Mouse (Mus musculus) gastrocnemius, postnatal 14 days (tissue): Measurements from ENCODE around the gene Tmem198. TPM values are rescaled to one million over a fixed set of nuclear protein-coding genes. Genes with fewer than 3 reads are reported as not detected.

Source experiments
- DNase-seq: peaks from one replicate; pipeline ENCODE4 v3.0.0; 2021; ENCODE audit warnings: mixed read lengths
- intact Hi-C: fragments of 180-260 bp; cut with DNase I; formaldehyde crosslinking; loops from one replicate; pipeline ENCODE4 v1.15.1; 2025; ENCODE audit warnings: low total_unique reads
- total RNA-seq, 2 experiments: library from RNA; stranded (reverse); gene quantifications; 2 replicates each; pipeline ENCODE4 v1.2.3; 2021

The Tmem198 gene
- total RNA-seq, 2 experiments from 2014 or later, result 0.09 to 0.25 TPM

DNA sequence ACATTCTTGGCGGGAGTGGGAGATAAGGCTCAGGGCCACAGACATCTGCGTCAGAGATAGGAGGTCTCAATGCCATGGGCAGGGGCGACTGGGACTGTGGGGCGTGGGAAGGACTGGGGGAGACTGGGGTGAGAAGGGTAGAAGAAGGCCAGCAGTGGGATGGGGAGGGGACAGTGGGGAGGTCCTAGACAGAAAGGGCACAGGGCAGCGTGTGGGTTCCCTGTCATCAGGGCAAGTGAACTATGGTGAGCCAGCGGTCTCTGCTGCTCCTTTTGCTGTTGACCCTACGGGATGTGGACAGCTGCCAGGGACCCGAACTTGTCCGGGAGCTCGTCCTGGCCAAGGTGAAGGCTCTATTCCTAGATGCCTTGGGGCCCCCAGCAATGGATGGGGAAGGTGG is 27.7 kb downstream of the Tmem198 start, which contains the start of gene Inha:
Gene Inha, plus strand, starts transcription at position 72 of the 400 bp plus-strand sequence.
- intact Hi-C loops, result no loop called here

DNA sequence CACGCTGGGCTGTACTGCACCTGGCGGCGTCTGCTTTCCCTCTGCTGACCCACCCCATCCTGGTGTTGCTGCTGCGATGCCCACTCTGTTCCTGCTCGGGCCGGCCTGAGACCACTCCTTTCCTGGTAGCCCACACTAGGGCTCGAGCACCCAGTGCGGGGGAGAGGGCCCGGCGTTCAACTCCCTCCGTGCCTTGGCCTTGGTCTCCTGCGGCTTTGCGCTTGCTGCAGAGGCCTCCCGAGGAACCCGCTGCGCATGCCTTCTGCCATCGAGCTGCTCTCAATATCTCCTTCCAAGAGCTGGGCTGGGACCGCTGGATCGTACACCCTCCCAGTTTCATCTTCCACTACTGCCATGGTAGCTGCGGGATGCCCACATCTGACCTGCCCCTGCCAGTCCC is 30.3 kb downstream of the Tmem198 start:
- intact Hi-C loops, result no loop called here
- DNase-seq, result no peak

More for the DNA sequence above, 27.7 kb downstream of the Tmem198 start, which contains the start of gene Inha:
- DNase-seq, result no peak

DNA sequence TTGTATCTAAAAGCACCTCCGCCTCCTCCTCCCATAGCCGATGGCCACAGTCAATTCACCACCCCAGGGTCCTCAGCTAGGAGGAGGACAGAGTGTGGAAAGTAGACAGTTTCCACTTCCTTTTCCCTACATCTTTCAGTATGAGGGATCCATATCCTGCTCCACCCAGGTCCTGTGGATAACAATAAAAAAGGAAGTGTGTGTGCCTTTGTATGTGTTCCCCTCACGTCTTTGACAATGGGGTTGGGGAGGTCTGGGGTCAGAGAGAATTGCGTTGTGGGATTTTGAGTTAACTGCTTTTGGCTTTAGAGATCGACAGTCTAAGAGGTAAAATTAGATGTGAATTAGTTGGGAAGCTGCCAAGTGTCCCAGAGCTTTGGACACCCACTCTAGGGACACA is 30.8 kb downstream of the Tmem198 start:
- intact Hi-C loops, result no loop called here
- DNase-seq, result no peak

DNA sequence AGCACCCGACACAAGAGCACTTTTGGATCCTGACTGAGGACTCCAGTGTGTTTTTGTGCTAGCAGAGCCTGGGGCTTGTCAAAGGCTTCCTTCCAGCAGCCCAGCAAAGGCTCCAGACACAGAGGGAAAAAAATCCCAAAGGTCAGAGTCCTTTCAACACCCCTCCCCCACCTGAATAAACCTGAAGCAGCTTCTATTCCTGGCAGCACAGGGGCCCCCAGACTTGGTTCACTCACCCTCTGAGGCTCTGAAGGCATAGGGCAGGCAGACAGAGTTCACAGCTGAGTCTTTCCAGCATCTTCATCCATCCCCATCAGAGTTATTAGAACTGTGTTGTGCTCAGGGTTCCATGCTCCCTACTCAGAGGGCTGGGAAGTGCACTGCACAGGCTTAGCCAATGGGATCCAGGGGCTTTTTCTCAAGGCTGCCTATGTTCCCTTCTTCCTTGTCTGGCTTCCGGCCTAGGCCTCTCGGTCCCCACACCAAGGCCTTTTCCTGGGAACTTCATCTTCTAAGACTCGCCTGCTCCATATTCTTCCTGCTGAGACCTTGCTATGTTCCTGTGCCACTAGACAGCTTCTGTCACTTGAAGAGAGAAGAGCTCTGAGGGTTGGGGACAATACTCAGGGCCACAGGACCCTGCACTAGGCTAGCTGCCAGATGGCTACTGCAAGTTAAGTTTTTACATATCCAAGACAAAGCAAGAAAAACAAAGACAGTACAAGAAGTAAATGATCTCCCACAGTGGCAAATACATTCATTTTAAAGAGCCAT is 32.3 kb downstream of the Tmem198 start:
- intact Hi-C loops, result no loop called here
- DNase-seq, result no peak

DNA sequence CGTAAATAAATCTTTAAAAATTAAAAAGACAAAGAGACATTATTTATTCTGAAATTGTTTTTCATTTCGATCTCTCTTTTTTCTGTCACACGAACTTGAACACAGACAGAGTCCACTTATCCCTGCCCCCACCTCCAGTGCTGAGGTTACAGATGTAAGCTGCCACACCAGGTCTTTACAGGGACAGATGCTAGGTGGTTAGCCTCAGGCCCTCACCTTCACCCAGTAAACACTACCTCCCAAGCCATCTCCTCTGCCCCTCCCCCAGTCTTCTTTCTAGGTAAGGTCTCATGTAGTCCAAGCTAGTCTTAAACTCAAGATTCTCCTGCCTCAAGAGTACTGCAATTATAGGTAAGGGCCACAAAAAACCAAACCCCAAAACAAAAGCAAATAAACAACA is 33.2 kb downstream of the Tmem198 start:
- intact Hi-C loops, result no loop called here
- no peak for DNase-seq

DNA sequence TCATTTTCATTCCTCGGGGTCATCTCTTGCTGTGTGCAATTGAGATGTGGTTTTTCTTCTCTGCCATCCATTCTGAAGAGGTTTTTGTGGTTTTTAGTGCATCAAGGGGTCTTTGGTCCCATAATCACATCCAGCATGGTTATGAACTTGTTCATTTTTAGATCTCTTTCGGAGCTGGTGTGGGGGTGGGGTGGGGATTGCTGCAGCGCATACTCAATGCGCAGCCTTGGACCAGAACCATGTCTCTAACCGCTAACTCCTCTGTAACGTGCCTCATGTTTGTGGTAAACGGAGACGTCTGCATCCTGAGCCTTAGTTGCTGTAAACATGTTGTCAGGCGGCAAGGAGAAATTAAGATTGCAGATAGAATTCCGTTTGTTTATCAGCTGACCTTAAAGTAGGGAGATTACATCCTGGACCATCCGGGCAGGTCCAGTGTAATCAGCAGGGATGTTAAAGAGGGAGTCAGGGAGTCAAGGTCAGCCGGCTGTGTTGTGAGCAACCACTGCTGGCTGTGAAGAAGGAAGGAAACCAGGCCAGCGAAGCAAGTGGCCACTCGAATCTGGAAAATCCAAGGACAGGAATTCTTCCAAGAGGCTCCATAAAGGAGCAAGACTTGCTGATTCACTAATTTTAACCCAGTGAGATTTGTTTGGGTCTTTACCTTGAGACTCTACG is 37.5 kb downstream of the Tmem198 start:
- intact Hi-C loops, result no loop called here
- DNase-seq, result no peak

DNA sequence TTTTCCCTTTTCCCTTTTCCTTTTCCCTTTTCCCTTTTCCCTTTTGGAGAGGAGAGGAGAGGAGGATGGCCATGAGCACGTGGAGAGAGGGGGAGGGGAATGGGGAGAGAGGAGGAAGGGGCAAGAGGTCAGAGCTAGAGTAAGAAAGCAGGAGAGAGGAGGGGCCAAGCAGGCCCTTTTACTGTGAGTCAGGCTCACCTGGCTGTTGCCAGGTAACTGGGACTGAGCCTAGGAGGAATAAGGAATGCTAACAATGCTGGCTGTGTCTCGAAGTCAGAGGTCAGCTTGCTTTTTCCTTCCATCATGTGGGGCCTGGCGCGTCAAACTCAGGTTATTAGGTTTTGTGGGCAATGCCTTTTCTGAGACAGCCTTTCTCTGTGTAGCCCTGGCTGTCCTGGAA is 38.7 kb downstream of the Tmem198 start:
- intact Hi-C loops, result no loop called here

DNA sequence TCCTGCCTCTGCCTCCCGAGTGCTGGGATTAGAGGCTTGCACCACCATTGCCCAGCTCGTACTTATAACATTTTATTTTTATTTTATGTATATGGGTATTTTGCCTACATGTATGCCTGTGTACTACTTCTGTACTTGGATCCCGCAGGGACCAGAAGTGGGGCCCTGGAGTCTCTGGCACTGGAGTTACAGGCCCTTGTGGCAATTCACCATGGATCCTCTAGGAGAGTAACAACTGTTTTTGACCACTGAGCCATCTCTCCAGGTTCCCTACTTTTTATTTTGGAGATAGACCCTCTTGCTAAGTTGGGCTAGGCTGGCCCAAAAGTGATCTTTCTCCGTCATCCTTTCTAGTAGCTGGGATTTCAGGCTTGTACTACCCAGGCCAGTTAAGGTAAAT is 39.1 kb downstream of the Tmem198 start:
- intact Hi-C loops, result no loop called here
- DNase-seq, result no peak

More for the DNA sequence above, 38.7 kb downstream of the Tmem198 start:
- no peak for DNase-seq

DNA sequence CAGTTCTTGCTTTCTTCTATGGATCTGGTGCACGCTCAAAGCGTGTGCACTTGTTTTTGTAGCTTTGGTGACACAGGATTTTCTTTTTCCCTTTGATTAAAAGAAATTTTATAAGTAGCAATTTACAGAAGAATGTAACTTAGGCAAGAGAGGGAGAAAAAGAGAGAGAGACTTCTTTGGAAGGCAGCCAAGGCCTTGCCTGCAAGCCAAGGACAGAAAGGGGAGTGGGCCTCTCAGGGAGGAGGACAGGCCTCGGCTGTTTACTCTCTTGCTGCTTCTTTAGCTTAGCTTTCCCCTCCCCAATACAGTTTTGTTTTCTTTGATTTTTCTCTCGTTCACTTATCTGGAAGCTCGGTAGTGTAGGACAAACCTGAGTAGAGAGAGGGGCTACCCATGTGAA is 40.2 kb downstream of the Tmem198 start:
- intact Hi-C loops, result no loop called here
- DNase-seq, result no peak

DNA sequence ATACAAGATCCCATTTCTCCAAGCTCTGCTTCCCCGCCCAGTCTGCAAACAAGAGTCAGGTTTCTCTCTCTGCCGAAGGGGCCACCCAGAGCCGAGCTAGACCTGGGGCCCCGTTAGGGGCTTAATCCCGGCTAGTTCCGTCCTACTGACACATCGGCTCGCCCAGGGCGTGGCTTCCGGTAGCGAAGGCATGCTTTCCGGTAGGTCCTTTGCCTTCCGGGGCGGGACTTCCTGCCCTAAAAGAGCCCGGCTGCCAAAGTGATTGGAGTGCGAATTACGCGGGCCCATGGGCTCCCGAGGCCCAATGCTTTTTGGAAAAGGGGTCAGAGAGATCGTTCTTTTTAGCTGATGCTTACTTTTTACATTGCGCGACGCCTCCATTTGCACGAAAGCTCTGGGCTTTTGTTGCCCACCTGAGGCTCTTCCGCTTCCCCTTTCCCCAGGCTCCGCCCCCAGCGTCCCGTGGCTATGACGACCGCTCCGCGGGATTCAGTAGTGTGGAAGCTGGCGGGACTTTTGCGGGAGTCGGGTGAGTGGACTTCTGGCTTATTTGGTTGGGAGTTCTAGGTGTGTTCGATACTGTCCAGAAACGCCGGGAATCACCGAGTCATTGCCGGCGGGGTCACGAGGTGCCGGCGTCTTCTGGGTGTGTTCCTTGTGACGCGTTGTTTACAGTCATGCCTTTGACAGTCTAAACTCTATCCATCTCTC is 42.1 kb downstream of the Tmem198 start, which contains the start of gene Stk11ip:
Gene Stk11ip, plus strand, starts transcription at position 209 of the 711 bp plus-strand sequence.
- DNase-seq, result peak; percentile 95
- intact Hi-C loops, result no loop called here

DNA sequence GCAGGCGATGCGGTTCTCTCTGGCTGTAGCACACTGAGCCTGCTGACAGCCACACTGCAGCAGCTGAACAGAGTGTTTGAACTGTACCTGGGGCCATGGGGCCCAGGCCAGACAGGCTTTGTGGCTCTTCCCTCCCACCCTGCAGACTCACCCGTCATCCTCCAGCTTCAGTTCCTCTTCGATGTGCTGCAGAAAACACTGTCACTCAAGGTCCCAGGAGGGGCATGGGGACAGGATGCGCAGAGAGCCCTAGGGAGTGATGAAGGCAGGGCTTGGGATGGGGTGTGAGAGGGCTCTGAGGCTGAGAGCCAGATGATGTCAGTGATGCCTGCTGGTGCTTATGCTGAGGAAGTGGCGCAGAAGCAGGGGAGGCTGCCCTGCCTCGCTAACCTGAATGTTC is 45.3 kb downstream of the Tmem198 start:
- intact Hi-C loops, result no loop called here
- no peak for DNase-seq

DNA sequence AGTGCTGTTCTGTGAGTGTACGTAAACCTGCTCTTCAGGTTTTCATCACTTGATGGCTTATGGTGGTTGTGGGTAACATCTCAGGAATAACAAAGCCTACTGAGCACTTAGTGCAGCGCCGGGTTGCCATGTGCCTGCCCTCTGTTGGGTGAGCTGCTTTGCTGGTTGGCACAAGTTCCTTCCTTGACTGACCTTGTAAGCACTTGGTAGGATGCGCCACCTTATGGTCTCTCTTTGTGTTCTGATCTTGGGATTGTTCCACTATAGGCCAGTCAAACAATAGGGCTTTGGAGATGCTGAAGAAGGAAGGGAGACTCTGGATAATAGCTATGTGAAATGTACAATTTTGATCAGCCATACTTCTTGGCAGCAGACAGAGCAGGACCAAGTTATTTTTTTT is 51.2 kb downstream of the Tmem198 start:
- DNase-seq, result no peak
- intact Hi-C loops, result no loop called here

DNA sequence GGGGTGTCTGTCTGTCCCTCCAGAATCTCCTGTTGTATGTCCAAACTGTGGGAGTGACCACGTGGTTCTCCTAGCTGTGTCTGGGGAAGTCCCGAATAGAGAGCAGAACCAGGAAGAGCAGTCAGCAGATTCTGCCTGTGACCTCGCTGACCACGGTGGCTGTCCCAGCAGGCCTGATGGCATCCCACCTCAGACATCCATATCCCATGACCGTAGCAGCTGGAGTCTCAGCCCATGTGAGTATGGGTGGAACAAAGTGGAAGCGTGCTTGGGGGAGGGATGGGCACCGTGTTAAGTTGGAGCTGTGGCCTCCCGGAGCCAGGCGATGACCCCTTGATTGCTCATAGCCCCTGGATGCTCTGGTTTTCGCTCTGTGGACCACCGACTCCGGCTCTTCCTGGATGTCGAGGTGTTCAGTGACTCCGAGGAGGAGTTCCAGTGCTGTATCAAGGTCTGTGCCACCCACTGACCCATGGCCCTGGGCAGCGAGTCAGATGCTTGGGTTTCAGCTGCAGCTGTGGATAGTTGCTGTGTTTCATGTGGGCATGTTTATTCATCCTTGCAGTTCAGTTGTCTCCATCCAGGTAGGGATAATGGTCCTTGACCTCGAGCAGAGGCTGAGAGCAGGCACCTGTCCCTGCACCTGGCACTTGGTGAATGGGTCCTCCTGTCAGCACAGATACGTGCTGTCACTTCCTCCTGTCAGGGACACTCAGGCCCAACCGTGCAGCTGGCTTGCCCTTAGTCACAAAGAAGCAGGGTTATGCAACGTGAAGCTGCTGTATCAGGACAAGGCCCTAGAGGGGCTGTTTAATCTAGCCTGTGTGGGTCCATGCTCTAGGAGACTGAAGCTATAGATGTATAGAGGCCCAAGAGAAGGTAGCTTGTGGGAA is 53.2 kb downstream of the Tmem198 start:
- intact Hi-C loops, result no loop called here
- no peak for DNase-seq

DNA sequence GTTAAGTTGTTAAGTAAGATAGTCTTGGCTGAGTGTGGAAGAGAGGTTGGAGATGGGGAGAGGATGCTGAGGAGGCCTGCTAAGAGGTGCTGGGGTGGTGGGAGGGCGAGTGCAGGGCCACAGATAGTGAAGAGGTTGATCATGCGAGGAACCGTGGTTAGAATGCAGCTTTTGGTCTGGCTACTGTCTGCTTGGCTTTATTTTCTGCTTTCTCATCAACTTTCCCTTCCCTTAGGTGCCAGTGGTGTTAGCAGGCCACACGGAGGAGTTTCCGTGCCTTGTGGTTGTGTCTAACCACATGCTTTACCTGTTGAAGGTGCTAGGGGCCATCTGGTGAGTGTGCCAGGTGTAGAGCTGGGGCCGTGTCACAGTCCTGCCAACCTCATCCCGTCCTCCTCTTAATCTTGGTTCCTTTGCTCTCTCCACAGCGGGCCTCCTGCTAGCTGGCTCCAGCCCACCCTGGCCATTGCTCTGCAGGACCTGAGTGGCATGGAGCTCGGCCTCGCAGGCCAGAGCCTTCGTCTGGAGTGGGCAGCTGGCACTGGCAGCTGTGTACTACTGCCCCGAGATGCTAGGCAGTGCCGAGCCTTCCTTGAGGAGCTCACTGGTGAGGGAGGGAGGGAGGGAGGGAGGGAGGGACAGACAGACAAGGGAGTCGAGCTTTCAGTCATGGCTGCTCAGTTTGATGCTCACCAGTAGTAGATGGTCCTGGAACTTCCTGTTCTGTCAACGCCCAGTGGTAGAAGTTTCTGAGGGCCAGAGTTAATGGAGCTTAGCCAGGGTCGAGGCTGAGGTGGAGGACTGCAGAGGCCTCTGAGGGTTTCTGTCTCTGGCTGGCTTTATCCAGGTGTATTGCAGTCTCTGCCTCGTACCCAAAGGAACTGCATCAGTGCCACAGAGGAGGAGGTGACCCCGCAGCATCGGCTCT is 54.3 kb downstream of the Tmem198 start:
- intact Hi-C loops, result no loop called here
- DNase-seq, result no peak
